Mouse (Mus musculus): Measurements from ENCODE around the gene Cyp2d11.
"Not testable (repeated sequence)": the region's sequence is repeated elsewhere in the genome, so short reads cannot be mapped to it uniquely, and the experiment has no call there.

- TF ChIP-seq CTCF (IDR thresholded peaks at IDR 0.05; ENCODE audit: control insufficient read depth, insufficient read depth, insufficient read length); CEBPB (IDR thresholded peaks at IDR 0.05; ENCODE audit: low read depth); USF1 (IDR thresholded peaks at IDR 0.05; ENCODE audit: low read depth); FOSL1 (IDR thresholded peaks at IDR 0.05; ENCODE audit: insufficient read depth, low read length, poor library complexity, severe bottlenecking); MAX (IDR thresholded peaks at IDR 0.05); MYOG (IDR thresholded peaks at IDR 0.05; ENCODE audit: control insufficient read depth, extremely low read depth, insufficient read length); MYOD1 (IDR thresholded peaks at IDR 0.05; ENCODE audit: control insufficient read depth, insufficient read length, low read depth): not testable (repeated sequence)
These were observed 2.1 kb upstream of the Cyp2d11 start for GRCm38 (mm10) chr15:82395955-82396354.

Data from C2C12 (cell line).